Mouse (Mus musculus) heart, adult 2 months (tissue): ENCODE measurements around the gene Nyap1.

ENCODE experiments used
- CTCF ChIP-seq: fragments of 200-600 bp; IDR thresholded peaks from 2 replicates; pipeline ENCODE4 v1.8.1; 2022; ENCODE audit warnings: antibody characterized with exemption, mild to moderate bottlenecking, moderate library complexity
- POLR2A ChIP-seq: fragments of 200-500 bp; IDR thresholded peaks from 2 replicates; pipeline ENCODE4 v1.6.1; 2011; ENCODE audit warnings: mild to moderate bottlenecking, low read depth, low read length, control low read depth; ENCODE audit not compliant: insufficient read depth

GRCm38 (mm10) chr5:137758921-137759534 is 17.6 kb upstream of the Nyap1 start:
- no peak for TF ChIP-seq POLR2A
- TF ChIP-seq CTCF: no peak
